Mouse (Mus musculus) intestine, embryonic 16.5 days (tissue): ENCODE data around the gene Vmn1r234. TPM values are rescaled to one million over a fixed set of nuclear protein-coding genes. Genes with fewer than 3 reads are reported as not detected.
"Not testable (repeated sequence)": the region's sequence is repeated elsewhere in the genome, so short reads cannot be mapped to it uniquely, and the experiment has no call there.

ENCODE experiments used
- ATAC-seq: fragments of 200-750 bp; cut with Nextera tagmentation; 2 replicates; pipeline ENCODE4 v1.8.0; 2017; ENCODE audit warnings: moderate TSS enrichment, moderate library complexity
- H3K27ac ChIP-seq: fragments of 300-500 bp; sonication (generic); 2 replicates; pipeline ENCODE4 v1.5.1; 2014; ENCODE audit warnings: mild to moderate bottlenecking, low read length
- H3K27me3 ChIP-seq: fragments of 300-500 bp; sonication (generic); replicated peaks from 2 replicates; pipeline ENCODE4 v1.6.1; 2014; ENCODE audit warnings: low read length, control low read depth, mixed read lengths; ENCODE audit not compliant: control insufficient read depth, insufficient read depth
- H3K36me3 ChIP-seq: fragments of 300-500 bp; sonication (generic); 2 replicates; pipeline ENCODE4 v1.6.1; 2014; ENCODE audit warnings: low read length, control low read depth; ENCODE audit not compliant: control insufficient read depth, insufficient read depth
- H3K4me1 ChIP-seq: fragments of 300-500 bp; sonication (generic); 2 replicates; pipeline ENCODE4 v1.6.1; 2014; ENCODE audit warnings: low read length, control low read depth, mixed read lengths; ENCODE audit not compliant: control insufficient read depth, insufficient read depth
- H3K4me2 ChIP-seq: fragments of 300-500 bp; sonication (generic); 2 replicates; pipeline ENCODE4 v1.6.1; 2014; ENCODE audit warnings: low read depth, low read length, control low read depth
- H3K4me3 ChIP-seq: fragments of 300-500 bp; sonication (generic); 2 replicates; pipeline ENCODE4 v1.5.1; 2014; ENCODE audit warnings: mild to moderate bottlenecking, low read length
- H3K9ac ChIP-seq: fragments of 300-500 bp; sonication (generic); 2 replicates; pipeline ENCODE4 v1.6.1; 2014; ENCODE audit warnings: low read depth, low read length
- H3K9me3 ChIP-seq: fragments of 300-500 bp; sonication (generic); 2 replicates; pipeline ENCODE4 v1.6.1; 2016; ENCODE audit warnings: low read length, control low read depth; ENCODE audit not compliant: control insufficient read depth
- WGBS: fragments of 180-500 bp; shearing (Covaris S2); extraction: QIAGEN DNeasy Blood & Tissue Kit; methylation state at CpG from one replicate; pipeline ENCODE4 v1.1.7; 2014; 5-methylcytosine and 5-hydroxymethylcytosine counted together
- microRNA-seq: library from miRNA; unstranded; fragments of <30 nt; microRNA quantifications from one replicate; pipeline ENCODE4, GENCODE M21; 2016
- polyA plus RNA-seq: library from polyadenylated mRNA; unstranded; fragments of >200 nt; fragmentation: Nextera tagmentation; extraction: Ambion mirVana; gene quantifications from 2 replicates; pipeline ENCODE4 v1.2.1, GENCODE M21; 2015

Gene Vmn1r234
- polyA plus RNA-seq: not detected in 2 replicates

DNA sequence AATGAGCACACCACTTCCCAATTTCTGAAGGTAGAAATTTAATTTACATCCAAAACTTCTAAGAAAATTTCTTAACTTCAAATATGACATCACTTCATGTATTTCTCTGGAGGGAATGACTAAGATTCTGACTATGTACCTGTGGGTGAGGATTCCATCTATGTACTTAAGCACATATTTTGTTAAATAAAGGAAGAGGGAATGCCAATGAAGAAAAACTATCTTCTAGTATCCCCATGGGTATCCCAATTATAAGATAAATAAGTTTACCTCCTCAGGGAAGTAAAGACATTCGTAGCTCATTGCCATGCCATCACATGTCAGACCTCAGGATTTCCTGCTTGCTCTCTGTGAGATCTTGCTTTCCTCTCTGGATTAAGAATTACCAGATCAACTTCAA is at the start of gene Vmn1r234:
Gene Vmn1r234 (plus strand): TSS at position 301 of the 400 bp plus-strand sequence.
- WGBS: 80% methylated on average over 1 of the region's 1 CpGs
- Histone ChIP-seq H3K4me2 (no peak within 1 kb of the TSS), H3K27ac (no peak within 1 kb of the TSS), H3K4me1 (no peaks in the 10 kb centered on the region), H3K27me3 (no peaks in the 10 kb centered on the region), H3K9ac (no peak within 1 kb of the TSS), H3K36me3 (no peaks in the 10 kb centered on the region), H3K4me3 (no peak within 1 kb of the TSS), H3K9me3 (no peaks in the 10 kb centered on the region)
- ATAC-seq: no peak

DNA sequence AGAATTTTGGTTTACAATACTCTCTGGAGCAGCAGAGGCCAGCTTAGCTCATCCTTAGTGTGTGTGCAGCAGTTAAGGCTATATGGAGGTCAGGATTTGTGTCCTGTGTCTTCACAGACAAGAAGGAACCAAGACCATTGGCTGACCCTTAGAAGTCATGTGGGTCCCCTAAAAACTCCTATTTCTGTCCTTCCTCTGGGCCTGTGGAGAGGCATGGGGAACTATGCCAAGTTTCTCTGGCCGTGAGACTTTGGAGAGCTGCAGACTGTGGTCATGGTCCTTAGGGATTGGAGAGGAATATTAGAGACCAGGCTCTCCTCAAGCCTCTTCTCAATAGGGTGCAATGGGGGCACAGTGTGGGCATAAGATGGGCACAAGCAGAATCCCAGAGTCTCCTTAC is 14.8 kb upstream of the Vmn1r234 start:
- H3K27me3 ChIP-seq, H3K27ac ChIP-seq, H3K9ac ChIP-seq, H3K36me3 ChIP-seq, H3K9me3 ChIP-seq, ATAC-seq, H3K4me1 ChIP-seq, H3K4me2 ChIP-seq, H3K4me3 ChIP-seq: not testable (repeated sequence)
- 67% methylated on average over 1 of the region's 1 CpGs for WGBS

DNA sequence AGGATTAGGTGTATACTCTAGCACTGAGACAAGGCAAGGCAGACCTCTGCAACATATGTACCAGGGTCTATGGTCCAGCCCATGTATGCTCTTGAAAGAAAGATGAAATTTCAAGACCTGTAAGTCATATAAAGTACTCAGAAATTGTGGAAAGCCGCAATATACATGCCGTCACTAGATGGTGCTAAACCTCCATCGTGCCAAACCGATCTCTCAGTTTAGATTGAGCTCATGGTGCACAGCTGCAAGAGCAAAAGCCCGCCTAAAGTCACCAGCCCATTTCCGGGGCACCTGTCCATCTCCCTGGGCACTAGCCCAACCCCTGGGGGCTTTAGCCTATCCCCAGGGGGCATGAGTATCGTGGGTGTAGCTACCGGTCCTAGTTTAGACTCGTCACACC is 5.8 kb downstream of the Vmn1r234 start:
- Histone ChIP-seq H3K9ac (no peak overlapping the region), H3K4me1 (no peaks in the 10 kb centered on the region), H3K27ac (no peak overlapping the region), H3K27me3 (no peaks in the 10 kb centered on the region), H3K4me3 (no peak overlapping the region), H3K36me3 (no peaks in the 10 kb centered on the region), H3K4me2 (no peak overlapping the region), H3K9me3 (no peaks in the 10 kb centered on the region)
- WGBS: 30% methylated on average over 9 of the region's 9 CpGs
- no peak for ATAC-seq

DNA sequence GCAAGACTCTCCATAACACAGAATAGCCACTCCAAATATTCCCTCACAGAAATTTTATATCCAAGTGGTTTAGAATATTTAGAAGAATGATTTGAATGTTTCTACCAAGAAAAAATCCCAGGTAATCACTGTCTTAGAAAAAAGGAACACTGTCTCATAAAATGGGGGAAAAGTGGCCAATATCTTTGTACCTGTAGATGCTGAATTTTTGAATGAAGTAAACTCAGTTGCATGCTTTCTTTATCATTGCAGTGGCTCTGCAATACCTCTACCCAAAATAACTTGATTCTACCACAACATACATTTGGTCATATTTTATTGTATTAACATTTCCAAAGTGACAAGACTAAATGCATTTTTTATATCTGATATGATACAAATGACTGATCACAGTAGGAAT is 30.2 kb downstream of the Vmn1r234 start, which contains the start of gene Vmn1r235:
Gene Vmn1r235 (plus strand): TSS at position 301 of the 400 bp plus-strand sequence.
- H3K9ac ChIP-seq: no peak within 1 kb of the TSS
- H3K36me3 ChIP-seq: no peaks in the 10 kb centered on the region
- ATAC-seq: no peak
- no peak within 1 kb of the TSS for H3K4me2 ChIP-seq
- H3K4me1 ChIP-seq: no peaks in the 10 kb centered on the region
- no peaks in the 10 kb centered on the region for H3K9me3 ChIP-seq
- H3K27me3 ChIP-seq: no peaks in the 10 kb centered on the region
- H3K27ac ChIP-seq: no peak within 1 kb of the TSS
- no peak within 1 kb of the TSS for H3K4me3 ChIP-seq

DNA sequence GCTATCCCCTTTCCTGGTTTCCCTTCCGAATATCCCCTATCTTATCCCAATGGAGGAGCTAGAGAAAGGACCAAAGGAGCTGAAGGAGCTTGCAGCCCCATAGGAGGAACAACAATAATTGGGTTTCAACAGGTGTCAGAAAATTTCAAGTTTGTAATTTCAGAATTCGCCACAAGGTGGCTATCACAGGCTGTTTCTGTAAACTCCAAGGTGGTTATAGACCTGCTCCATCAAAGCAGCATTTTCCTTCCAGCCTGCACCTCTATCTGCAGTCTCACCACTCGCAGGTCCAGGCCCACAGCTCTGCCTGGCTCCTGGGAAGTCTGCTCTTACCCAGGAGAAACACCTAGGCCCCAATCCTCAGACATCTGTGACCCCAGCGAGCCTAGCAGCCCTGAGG is 46.2 kb downstream of the Vmn1r234 start:
- 19% methylated on average over 4 of the region's 4 CpGs for WGBS
- ATAC-seq: no peak
- no peak overlapping the region for H3K27ac ChIP-seq
- no peak overlapping the region for H3K9ac ChIP-seq
- no peaks in the 10 kb centered on the region for H3K9me3 ChIP-seq
- H3K27me3 ChIP-seq: no peaks in the 10 kb centered on the region
- no peaks in the 10 kb centered on the region for H3K4me1 ChIP-seq
- H3K4me2 ChIP-seq: no peak overlapping the region
- H3K36me3 ChIP-seq: no peaks in the 10 kb centered on the region
- no peak overlapping the region for H3K4me3 ChIP-seq

DNA sequence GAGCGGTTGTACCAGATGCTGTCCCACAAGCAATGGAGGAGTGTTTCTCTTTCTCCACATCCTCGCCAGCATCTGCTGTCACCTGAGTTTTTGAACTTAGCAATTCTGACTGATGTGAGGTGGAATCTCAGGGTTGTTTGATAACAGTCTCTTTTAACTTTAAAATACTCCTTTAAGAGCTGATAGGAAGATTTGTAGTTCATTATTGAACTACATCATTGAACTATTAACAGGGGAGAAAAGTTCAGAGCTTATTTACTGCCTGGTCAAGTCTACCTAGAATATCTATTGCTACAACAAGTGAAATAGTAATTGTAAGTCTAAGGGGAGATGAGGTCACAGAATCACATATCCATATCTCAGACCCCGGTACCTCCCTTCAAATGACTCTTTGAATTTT is 56.8 kb downstream of the Vmn1r234 start, which contains the start of gene Vmn1r236:
Gene Vmn1r236 (plus strand): TSS at position 301 of the 400 bp plus-strand sequence.
- Histone ChIP-seq H3K36me3 (no peaks in the 10 kb centered on the region), H3K9me3 (no peaks in the 10 kb centered on the region), H3K4me3 (no peak within 1 kb of the TSS), H3K4me1 (no peaks in the 10 kb centered on the region), H3K4me2 (no peak within 1 kb of the TSS), H3K9ac (no peak within 1 kb of the TSS), H3K27ac (no peak within 1 kb of the TSS), H3K27me3 (no peaks in the 10 kb centered on the region)
- WGBS: 83% methylated on average over 3 of the region's 3 CpGs
- ATAC-seq: no peak

DNA sequence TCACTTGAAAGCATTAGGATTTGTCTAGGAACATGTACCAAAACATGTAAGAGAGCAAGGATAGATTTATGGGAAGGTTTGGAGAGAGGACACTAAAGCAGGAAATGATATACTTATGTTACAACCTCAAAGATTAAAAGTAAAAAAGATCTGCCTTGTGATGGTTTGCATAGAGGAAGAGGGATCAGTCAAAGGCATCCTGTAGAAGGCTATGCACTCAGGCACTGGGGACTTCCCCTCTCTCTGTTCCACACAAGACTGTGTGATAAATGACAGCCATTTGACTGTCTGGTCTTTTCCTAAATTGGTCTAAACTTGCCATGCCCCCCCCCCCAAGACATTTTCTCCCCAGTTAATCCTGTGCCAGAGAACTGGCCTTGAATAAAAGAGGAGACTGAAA is 58.5 kb downstream of the Vmn1r234 start:
- Histone ChIP-seq H3K27ac (no peak overlapping the region), H3K4me1 (no peaks in the 10 kb centered on the region), H3K9ac (no peak overlapping the region), H3K9me3 (no peaks in the 10 kb centered on the region), H3K4me2 (no peak overlapping the region), H3K27me3 (no peaks in the 10 kb centered on the region), H3K36me3 (no peaks in the 10 kb centered on the region), H3K4me3 (no peak overlapping the region)
- no peak for ATAC-seq

Small RNA genes within 50 kb of the gene (microRNA-seq; reads per million reads assigned to microRNA genes)
- not detected for gene Gm26384

Other genes starting within 250 kb of the Vmn1r234 start
- not detected in 2 replicates for gene Vmn1r233, start 229.6 kb upstream of the Vmn1r234 start, polyA plus RNA-seq
- 8.2 TPM in 2 replicates for gene Zfp160, start 217.2 kb upstream of the Vmn1r234 start, polyA plus RNA-seq
- gene Vmn1r235, start 30.3 kb downstream of the Vmn1r234 start, polyA plus RNA-seq: not detected in 2 replicates
- not detected in 2 replicates for gene Vmn1r236, start 56.9 kb downstream of the Vmn1r234 start, polyA plus RNA-seq
- not detected in 2 replicates for gene Vmn1r237, start 85.8 kb downstream of the Vmn1r234 start, polyA plus RNA-seq
- 2.6 TPM in 2 replicates for gene Zfp677, start 157.7 kb downstream of the Vmn1r234 start, polyA plus RNA-seq
- 7.5 and 7.9 TPM in 2 replicates for gene Zfp54, start 197.1 kb downstream of the Vmn1r234 start, polyA plus RNA-seq
- 13.2 and 14.0 TPM in 2 replicates for gene Zfp51, start 224.3 kb downstream of the Vmn1r234 start, polyA plus RNA-seq